Mouse (Mus musculus) T-helper 1 cell (primary cell): Measurements from ENCODE around the gene Hsd17b3.

Experiments used
- in situ Hi-C: fragments of 300-600 bp; cut with MboI, MseI; formaldehyde crosslinking; loops from one replicate; pipeline ENCODE4 v1.15.1; 2025; ENCODE audit warnings: high pct_unique_total_duplicates

Gene Hsd17b3

GRCm38 (mm10) chr13:64020902-64021311 lies 68.1 kb downstream of the Hsd17b3 start:
- in situ Hi-C loops, result no loop called here

- in situ Hi-C loops, result no loop called here
These were observed 70.4 kb downstream of the Hsd17b3 start for GRCm38 (mm10) chr13:64018586-64019141.

GRCm38 (mm10) chr13:64016048-64016447 lies 73.0 kb downstream of the Hsd17b3 start:
- in situ Hi-C loops, result no loop called here

GRCm38 (mm10) chr13:64011157-64011556 lies 77.9 kb downstream of the Hsd17b3 start:
- in situ Hi-C loops, result no loop called here
